Mouse (Mus musculus) heart, postnatal 0 days (tissue): Measurements from ENCODE around the gene Ccdc169.
A peak's percentile ranks its signal among the peaks of the same experiment; 100 is the strongest.

Experiments
- CTCF ChIP-seq: IDR thresholded peaks from 2 replicates; pipeline ENCODE4 v1.5.1; 2016; ENCODE audit warnings: antibody characterized with exemption, control low read depth, low read depth
- EP300 ChIP-seq: IDR thresholded peaks from 2 replicates; pipeline ENCODE4 v1.6.1; 2016; ENCODE audit warnings: antibody characterized with exemption, low read depth

DNA sequence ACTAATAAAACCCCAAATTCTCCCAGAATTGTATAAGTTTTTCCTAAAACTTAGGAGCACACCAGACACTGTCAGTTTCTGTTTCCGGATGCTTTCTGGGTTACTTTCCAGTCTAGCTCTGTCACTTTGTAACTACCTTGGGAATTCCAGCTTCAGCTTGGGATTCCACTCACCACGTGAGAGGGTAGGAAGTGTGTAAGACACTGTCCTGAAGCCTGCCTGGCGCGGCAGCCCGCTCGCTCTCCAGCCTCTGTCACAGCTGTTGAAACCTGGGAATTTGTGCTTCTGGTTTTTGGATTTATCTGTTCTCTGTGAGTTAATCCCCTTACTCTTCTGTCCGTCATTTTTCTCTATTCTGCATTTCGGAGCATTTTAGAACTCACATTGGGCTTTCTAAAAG, 21.1 kb upstream of the Ccdc169 start:
- TF ChIP-seq CTCF (no peak), EP300 (peak; percentile 31; the same call in 1 of the 2 replicates)
